Mouse (Mus musculus): ENCODE data around the gene D630003M21Rik.

Gene D630003M21Rik

GRCm38 (mm10) chr2:158238101-158238500 is 9.1 kb upstream of the D630003M21Rik start:
- DNase-seq (ENCODE audit: low read depth in 1 of 2, low spot score in 2 of 2) = no peak

- DNase-seq (ENCODE audit: low read depth in 1 of 2, low spot score in 2 of 2) = no peak
Observed at GRCm38 (mm10) chr2:158236698-158237097, 7.7 kb upstream of the D630003M21Rik start.

- DNase-seq (ENCODE audit: low read depth in 1 of 2, low spot score in 2 of 2) = no peak
Observed at GRCm38 (mm10) chr2:158233106-158233505, 4.1 kb upstream of the D630003M21Rik start.

GRCm38 (mm10) chr2:158232414-158232813 is 3.4 kb upstream of the D630003M21Rik start:
- DNase-seq (ENCODE audit: low read depth in 1 of 2, low spot score in 2 of 2) = no peak

GRCm38 (mm10) chr2:158231071-158231470 is 2.0 kb upstream of the D630003M21Rik start:
- DNase-seq (ENCODE audit: low read depth in 1 of 2, low spot score in 2 of 2) = no peak

GRCm38 (mm10) chr2:158230617-158231016 is 1.6 kb upstream of the D630003M21Rik start:
- no peak for DNase-seq (ENCODE audit: low read depth in 1 of 2, low spot score in 2 of 2)

- DNase-seq (ENCODE audit: low read depth in 1 of 2, low spot score in 2 of 2) = no peak
Observed at GRCm38 (mm10) chr2:158229503-158229892, 476 bp upstream of the D630003M21Rik start.

- no peak for DNase-seq (ENCODE audit: low read depth in 1 of 2, low spot score in 2 of 2)
Observed at GRCm38 (mm10) chr2:158225301-158225700, 3.7 kb downstream of the D630003M21Rik start.

- DNase-seq (ENCODE audit: low read depth in 1 of 2, low spot score in 2 of 2) = no peak
Observed at GRCm38 (mm10) chr2:158223497-158223896, 5.5 kb downstream of the D630003M21Rik start.

GRCm38 (mm10) chr2:158222664-158223063 is 6.4 kb downstream of the D630003M21Rik start:
- DNase-seq (ENCODE audit: low read depth in 1 of 2, low spot score in 2 of 2) = no peak

GRCm38 (mm10) chr2:158221446-158222084 is 7.5 kb downstream of the D630003M21Rik start:
- DNase-seq (ENCODE audit: low read depth in 1 of 2, low spot score in 2 of 2) = no peak

GRCm38 (mm10) chr2:158219562-158219961 is 9.5 kb downstream of the D630003M21Rik start:
- DNase-seq (ENCODE audit: low read depth in 1 of 2, low spot score in 2 of 2) = no peak

- no peak for DNase-seq (ENCODE audit: low read depth in 1 of 2, low spot score in 2 of 2)
Observed at GRCm38 (mm10) chr2:158216510-158216909, 12.5 kb downstream of the D630003M21Rik start.

GRCm38 (mm10) chr2:158215283-158216117 is 13.5 kb downstream of the D630003M21Rik start:
- DNase-seq (ENCODE audit: low read depth in 1 of 2, low spot score in 2 of 2) = no peak

- DNase-seq (ENCODE audit: low read depth in 1 of 2, low spot score in 2 of 2) = no peak
Observed at GRCm38 (mm10) chr2:158211764-158212471, 17.1 kb downstream of the D630003M21Rik start.

- no peak for DNase-seq (ENCODE audit: low read depth in 1 of 2, low spot score in 2 of 2)
Observed at GRCm38 (mm10) chr2:158210958-158211357, 18.1 kb downstream of the D630003M21Rik start.

GRCm38 (mm10) chr2:158210503-158210902 is 18.5 kb downstream of the D630003M21Rik start:
- no peak for DNase-seq (ENCODE audit: low read depth in 1 of 2, low spot score in 2 of 2)

GRCm38 (mm10) chr2:158209776-158210175 is 19.2 kb downstream of the D630003M21Rik start:
- no peak for DNase-seq (ENCODE audit: low read depth in 1 of 2, low spot score in 2 of 2)

- peak in 1 of 2 experiments; percentile 34 for DNase-seq (ENCODE audit: low read depth in 1 of 2, low spot score in 2 of 2)
Observed at GRCm38 (mm10) chr2:158207848-158208247, 21.2 kb downstream of the D630003M21Rik start.

- DNase-seq (ENCODE audit: low read depth in 1 of 2, low spot score in 2 of 2) = peak in 1 of 2 experiments; percentile 48
Observed at GRCm38 (mm10) chr2:158204114-158204513, 24.9 kb downstream of the D630003M21Rik start.

- no peak for DNase-seq (ENCODE audit: low read depth in 1 of 2, low spot score in 2 of 2)
Observed at GRCm38 (mm10) chr2:158203686-158204085, 25.3 kb downstream of the D630003M21Rik start.

- no peak for DNase-seq (ENCODE audit: low read depth in 1 of 2, low spot score in 2 of 2)
Observed at GRCm38 (mm10) chr2:158199281-158199680, 29.7 kb downstream of the D630003M21Rik start.
